Mouse (Mus musculus) T-cell, adult 2 months (primary cell): ENCODE results near the gene Sugp2.

Experiments
- DNase-seq: peaks from one replicate; pipeline ENCODE4 v3.0.0; 2022; ENCODE audit warnings: low spot score

Sugp2 gene

DNA sequence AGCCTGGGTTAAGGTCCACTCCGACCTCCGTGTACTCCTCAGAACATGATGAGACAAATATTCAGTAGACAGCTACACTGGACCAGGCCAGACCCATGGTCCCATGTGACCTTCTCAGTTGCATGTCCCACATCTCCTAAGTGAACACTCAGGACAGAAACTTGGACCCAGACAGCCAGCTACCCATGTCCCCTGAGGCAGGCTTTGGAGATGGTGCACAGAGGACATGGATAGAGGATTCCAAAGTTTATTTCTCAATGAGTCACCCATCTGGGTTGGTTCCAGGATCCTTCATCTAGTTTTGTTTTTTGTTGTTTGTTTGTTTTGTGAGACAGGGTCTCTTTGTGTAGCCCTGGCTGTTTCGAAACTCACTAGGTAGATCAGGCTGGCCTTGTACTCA is 13.1 kb upstream of the Sugp2 start:
- no peak for DNase-seq

DNA sequence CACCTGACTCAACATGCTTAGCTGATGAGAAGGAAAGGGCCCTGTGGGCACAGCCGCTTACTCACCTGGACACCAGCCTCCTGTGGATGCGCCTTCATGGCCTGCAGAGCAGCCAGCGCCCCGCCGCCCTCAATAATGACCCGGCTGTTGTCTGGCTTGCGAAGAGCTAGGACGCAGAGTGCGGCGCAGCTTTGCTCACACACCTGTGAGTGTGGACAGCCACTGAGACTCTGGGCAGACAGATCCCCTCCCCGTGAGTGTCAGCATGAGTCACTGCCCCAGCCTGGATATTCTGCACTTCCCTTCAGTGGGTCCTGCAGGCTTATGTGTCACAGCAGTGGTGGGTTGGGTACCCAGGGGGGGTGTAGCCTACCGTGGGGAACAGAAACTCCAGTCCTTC is 12.0 kb upstream of the Sugp2 start:
- DNase-seq = no peak

DNA sequence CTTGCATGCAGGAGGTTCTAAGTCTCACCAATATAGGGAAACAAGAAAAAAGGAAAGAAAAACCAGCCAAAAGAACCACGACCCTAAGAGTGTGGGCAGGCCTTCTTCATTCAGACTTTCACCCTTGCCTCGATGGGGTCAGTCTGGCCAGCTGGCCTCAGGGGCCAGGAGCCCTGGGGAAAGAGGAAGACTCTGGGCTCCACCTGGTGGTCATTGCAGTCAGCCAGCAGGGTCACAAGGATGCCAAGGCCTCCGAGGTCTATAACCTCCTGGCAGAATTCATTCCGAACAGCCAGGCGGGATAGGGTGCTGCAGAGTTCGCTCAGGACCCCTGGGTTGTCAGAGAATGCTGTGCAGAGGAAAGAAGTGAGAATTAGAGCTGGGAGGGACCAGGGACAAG is 10.7 kb upstream of the Sugp2 start:
- DNase-seq = no peak

DNA sequence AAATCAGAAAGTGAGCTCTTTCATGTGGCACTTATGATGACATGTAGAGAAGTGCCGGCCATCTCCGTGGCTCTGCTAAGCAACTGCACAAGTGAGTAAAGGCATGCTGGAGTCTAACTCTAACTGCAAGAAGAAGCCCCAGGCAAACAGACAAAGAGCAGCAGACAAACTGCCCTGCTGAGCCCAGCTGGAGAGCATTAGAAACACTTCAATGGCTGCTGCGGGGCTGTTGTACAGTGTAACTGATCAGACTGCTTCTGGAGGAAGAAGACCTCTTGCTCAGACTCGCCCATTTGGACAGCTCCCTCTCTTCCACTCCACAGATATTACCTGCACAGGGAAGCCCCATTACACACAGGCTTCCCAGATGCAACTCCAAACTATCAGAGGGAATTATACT is 6.0 kb upstream of the Sugp2 start:
- no peak for DNase-seq

DNA sequence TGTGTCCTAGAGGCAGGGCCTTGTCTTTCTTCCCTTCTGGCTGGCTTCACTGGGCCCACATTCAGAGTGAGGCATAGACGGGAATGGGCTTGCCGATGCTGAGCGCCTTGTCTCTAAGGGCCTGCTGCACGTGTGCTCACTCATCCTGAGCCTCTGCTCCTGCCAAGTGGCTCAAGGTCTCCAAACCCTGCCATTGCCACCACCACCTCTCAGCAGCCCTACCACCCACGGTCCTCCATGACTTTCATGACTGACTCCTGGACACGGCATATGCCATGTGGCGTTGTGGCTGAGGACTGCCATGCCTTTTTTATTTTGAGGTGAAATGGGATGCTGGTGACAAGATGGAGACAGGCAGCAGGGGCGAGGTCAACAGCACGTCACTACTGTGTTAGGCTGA is 3.2 kb upstream of the Sugp2 start:
- no peak for DNase-seq

DNA sequence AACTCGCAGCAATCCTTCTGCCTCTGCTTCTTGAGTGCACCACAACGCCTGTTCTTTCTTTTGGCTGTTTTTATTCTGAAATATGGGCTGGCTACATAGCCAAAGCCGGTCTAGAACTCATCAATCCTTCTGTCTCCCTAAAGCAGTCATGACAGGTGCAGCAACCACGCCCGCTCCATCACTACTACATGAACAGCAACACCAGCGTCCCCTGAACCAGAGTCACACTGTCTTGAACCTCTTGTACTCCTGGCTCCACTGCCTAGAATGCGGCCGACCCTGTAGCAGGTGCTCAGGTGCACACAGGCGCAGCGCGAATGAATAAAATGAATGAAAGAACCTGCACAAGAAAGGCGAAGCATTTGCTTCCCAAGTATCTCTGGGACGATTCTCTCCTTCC is 420 bp upstream of the Sugp2 start:
- DNase-seq = no peak

DNA sequence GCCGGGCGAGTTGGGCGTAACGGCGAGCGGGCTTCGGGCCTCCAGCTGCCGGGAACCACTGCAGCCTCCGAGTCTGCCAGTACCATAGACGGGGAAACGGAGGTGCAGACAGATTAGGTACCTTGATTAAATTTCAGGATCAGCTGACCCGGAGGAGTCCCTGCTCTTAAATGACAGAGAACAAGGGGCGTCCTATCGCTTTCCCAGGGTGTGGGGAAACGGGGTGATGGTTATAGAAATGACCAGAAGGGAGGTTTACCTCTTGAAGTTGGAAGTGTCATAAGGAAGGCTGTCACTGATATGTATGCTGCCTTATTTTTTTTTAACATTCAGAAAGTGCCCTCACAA is 729 bp downstream of the Sugp2 start:
- no peak for DNase-seq

DNA sequence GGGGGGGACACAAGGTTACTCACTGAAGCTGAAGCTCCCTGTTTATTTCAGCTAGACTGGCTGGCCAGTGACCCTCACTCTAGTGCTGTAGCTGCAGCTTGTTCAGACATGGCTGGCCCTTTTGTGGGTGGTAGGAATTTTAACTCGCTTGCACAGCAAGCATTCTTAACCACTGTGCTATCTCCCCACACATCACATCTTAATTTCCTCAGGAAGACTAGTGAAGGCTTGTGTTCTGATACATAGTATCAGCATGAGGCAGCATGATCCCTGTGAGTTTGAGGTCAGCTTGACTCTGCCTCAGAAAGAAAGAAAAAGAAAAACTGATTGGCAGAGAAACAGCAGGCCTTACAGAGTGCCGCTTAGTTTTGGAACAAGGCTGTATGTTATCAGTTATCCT is 3.8 kb downstream of the Sugp2 start:
- no peak for DNase-seq

DNA sequence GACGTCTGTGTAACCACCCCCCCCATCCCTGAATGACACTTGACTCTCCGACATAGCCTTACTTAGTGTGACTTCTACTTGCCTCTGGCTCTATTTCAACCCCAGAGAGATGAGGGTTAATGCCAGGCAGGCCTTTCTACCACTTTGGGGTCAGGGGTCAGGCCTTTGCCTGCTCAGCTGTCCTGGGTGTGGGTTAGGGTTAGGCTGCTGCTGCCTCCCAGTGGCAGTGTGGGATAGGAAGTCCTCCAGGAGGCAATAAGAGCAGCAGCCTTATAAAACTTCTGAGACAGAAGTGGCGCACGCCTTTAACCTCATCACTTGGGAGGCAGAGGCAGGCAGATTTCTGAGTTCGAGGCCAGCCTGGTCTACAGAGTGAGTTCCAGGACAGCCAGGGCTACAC is 6.6 kb downstream of the Sugp2 start:
- DNase-seq = peak; percentile 5

DNA sequence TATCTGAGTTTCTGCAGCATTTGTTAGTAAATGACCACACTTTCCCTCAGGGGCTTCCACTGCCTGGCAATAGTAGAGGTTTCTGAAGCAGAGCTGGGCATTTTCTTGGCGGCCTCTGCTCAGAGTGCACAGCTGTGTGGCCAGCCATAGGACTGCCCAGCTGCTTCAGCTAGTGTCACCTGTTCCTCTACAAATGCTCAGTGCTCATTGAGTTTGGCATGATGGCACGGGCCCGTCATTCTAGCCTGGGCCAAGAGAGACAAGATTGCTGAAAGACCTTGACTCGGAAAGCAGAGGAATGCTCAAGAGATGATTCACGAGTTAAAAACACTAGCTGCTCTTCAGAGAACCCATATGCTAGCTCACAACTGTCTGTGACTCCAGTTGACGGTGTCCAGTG is 12.6 kb downstream of the Sugp2 start:
- no peak for DNase-seq

DNA sequence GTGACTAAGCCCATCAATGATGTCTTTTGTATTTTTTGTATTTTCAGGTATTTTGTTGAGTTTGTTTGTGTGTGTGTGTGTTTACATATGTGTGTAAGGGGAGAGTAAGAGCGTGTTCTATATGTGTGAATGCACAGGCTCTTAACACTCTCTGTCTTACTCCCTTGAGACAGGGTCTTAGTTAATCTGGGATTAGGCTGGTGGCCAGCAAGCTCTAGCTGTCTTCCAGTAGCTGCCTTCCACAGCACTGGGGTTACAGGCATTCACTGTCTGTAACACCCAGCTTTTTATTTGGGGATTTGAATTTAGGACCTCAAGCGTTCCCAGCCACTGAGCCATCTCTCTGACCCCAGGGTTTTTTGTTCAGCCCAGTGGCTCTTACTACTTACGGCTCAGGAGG is 13.8 kb downstream of the Sugp2 start:
- no peak for DNase-seq

DNA sequence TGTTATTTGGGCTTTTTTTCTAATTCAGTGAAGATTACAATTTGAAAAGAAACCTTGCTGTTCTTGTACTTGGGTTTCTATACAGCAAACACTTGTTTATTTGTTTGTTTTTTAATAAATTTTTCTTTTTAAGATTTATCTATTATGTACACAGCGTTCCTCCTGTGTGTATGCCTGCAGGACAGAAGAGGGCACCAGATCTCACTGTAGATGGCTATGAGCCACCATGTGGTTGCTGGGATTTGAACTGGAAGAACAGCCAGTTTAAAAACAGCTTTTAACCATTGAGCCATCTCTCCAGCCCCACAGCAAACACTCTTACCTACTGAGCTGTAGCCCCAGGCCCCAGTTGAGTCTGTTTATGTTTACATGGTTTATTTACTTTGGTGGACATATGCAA is 20.6 kb downstream of the Sugp2 start:
- no peak for DNase-seq

DNA sequence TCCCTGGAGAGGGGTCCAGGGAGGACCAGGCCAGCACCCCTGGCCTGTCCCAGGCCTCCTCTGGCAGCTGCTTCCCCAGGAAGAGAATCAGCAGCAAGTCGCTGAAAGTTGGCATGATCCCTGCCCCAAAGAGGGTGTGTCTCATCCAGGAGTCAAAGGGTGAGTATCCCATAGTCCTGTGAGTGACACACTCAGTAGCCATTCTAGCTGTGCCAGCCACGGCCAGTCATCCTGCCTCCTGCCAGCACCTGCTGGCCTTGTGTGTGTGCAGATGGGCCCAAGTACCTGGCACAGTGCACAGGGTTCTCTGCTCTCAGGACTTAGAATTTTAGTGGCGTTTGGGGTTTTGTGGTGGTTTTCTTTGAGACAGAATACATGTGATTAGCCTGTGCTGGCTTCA is 23.4 kb downstream of the Sugp2 start:
- no peak for DNase-seq

DNA sequence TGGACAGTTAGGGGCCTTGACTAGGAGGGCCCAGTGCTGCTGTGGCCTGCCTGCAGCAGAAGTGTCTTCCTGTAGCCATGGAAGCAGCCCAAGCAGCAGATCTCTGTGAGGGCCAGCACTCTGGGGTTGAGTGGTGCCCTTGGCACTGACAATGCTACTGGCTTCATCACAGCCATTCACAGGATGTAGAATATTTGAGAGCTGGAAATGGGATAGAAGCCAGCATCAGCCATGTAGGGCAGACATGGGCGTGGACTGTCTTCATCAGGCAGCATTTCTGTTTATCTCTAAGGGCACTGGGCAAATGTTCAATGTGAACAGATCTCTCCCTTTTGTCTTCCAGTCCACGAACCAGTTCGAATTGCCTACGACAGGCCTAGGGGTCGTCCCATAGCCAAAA is 24.6 kb downstream of the Sugp2 start:
- no peak for DNase-seq

DNA sequence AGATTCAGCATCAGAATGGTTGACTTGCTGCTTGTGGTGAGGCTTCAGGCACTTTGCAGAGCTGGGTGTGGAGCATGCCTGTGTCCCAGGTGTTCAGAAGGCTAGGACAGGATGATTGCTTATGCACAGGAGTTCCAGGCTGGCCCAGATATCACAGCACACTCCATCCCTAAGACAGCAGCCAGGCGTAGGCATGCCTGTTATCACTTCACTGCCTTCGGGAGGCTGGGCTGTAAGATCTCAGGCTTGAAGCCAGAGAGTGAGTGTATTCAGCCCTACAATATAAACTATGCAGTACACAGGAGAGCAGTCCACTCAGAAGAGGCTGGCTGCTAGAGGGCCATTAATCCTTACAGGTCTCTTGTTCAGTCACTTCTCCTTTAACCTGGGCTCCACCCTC is 25.0 kb downstream of the Sugp2 start:
- no peak for DNase-seq

DNA sequence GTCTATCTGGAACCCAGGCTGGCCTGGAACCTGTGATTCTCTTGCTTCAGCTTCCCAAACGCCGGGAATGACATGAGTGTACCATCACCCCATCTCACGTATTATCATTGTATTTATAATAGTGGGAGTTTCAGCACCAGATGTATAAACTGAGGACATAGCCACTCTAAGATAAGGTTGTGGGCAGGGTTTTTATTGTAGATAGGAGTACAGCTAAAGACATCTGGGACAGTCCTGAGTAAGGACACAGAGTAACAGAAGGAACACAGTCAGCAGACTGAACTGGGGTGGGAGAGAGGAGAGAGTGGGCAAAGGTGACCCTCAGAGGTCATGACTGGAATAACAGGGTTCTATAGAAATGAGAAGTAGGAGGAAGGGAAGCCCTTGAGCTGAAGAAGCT is 33.6 kb downstream of the Sugp2 start:
- DNase-seq = no peak

DNA sequence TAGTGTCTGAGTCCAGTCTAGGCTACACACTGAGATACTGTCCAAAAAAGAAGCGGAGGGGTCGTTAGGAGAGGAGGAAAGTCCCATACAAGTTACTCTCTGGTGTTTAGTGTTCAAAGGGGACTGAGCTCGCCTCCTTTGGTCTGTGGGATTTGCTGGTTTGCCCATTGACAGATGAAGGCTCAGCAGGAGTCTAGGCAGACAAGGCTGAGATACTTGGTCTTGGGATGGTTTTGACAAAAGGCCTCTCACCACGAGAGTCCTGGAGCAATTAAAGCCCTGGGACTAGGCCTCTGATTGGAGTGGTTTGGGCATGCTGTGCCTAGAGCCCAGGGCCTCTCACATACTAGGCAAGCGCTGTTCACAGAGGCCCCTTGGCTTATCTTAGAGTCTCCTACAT is 34.3 kb downstream of the Sugp2 start:
- DNase-seq = no peak

DNA sequence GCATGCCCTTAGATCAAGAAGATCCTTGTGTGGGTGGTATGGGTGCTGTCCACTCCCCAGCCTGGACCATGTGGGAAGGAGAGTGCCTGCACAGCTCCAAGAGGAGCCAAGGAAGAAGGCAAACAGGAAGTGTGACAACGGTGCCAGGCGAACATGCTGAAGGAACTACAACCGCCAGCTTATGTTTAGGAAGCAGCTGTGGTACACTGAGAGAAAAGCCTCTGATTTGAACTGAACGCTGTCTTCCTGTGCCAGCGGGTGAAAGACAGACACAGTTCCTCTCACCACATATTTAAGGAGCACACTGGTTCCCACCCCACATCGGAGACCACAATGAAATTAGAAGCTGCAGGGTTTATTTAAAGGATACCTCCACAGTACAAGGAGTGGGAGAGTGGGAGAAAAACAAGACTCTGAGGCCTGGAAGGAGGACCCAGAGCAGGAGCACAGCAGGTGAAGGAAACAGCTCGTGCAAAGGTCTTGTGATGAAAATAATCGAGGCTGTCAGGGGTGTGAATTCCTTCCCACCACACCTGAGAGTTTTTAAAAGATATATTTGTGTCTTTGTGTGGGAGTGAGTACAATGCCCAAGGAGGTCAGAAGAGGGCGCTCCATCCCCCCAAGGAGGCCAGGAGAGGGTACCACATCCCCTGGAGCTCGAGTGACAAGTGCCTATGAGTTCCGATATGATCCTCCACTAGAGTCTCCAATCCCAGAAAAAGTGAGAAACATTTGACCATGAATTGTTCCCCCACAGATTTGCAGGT is 35.0 kb downstream of the Sugp2 start:
- no peak for DNase-seq

DNA sequence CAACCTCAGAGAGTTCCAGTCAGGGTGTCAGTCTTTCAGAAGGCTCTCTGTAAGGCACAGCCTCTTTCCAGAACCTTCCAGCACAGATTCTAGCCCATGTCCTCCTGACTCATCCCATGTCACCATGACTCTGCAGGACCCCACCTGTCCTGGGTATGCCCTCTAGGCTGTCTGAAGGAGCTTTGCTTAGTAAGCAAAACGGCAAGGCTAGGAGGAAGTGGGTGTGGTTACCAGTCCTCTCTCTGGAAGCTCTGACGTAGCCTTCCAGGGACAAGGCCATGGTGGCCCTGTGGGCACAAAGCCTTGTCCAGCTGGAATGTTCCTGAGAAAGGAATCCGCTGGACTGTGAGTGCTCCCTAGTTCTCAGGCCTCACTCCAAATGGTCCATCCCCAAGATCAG is 38.9 kb downstream of the Sugp2 start:
- DNase-seq = no peak

DNA sequence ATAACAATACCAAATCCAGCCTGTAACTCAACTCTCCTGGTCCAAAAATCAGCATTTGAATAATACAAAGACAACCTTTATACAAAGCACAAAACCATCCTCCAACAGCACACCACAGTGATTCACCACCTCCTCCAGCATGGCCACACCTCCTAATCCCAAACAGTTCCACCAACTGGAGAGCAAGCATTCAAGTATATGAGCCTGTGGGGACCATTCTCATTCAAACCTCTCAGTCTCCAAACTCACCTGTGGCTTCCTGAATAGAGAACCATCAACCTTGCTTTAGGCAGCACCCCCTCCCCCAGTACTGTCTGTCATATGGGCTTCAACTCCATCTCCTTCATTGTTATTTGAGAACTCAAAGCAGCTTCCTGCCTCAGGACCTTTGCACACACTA is 40.3 kb downstream of the Sugp2 start:
- no peak for DNase-seq

DNA sequence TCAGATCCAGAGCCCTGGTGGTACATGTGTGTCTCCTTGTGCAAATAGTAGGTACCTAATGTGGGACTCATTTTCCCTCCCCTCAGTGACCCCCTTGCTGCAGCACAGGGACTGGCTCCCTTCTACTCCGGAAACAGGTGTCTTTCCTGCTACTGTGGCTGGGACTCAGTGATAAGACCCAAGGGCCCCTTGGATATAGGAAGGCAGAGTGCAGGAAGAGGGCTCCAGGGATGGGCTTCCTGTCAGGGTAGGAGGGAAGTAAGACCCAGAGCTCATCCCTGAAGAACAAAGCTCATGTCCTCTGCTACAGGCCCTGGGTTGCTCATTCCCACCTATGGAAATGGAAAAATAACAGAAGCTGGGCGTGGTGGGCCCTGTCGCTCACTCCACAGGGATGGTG is 42.5 kb downstream of the Sugp2 start:
- DNase-seq = no peak

DNA sequence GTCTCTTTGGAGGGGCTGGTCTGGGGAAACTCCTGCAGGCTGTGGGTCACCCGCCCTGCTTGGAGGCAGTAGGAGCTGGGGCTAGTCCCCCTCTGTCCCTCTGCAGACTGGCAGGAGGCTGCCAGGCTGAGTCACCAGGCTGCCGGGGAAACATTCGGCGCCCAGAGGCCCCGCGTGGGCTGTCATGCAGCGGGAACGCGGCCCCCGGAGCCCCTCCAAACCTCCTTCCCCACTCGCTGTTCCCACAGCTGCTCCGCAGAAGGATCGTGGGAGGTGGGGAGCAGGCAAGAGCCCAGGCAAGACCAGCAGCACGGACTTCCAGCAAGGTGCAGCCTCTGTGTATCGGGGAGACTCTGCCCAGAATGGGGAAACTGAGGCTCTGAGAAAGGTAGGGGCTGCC is 44.1 kb downstream of the Sugp2 start:
- no peak for DNase-seq

DNA sequence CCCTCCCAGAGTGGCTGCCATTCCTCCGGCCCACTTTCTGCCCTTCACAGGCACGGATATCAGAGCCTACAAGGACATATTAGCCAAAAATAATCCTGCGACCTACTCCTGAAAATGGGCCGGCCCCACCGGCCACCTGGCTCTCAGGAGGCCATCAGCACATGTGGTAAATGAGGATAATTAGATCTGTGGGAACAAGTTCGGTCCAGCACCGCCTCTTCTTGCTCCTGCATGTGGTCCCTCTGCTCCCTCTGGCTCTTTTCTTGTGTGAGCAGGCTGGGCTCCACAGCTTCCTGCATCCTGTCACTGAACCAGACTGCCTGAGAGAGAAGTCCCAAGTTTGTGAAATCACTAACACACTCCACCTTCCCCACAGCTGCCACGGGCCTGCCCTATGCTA is 45.2 kb downstream of the Sugp2 start:
- no peak for DNase-seq

DNA sequence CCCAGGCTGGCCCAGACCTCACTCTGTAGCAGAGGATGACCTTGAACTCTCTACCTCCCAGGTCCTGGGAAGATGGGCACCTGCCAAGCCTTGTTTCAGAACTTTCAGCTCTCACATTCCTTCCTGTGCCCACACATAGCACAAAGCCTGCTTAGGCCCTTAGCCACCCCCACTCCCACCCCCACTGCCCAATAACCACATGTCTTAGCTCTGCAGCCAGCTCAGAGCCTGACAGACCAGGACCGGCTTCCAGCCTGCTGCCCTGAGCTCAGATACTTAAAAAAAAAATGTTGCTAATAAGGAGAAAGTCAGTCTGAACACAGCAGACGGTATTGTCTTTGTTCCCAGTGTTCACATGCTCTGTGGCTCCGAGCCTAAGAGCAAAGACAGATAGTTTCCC is 47.0 kb downstream of the Sugp2 start:
- no peak for DNase-seq

DNA sequence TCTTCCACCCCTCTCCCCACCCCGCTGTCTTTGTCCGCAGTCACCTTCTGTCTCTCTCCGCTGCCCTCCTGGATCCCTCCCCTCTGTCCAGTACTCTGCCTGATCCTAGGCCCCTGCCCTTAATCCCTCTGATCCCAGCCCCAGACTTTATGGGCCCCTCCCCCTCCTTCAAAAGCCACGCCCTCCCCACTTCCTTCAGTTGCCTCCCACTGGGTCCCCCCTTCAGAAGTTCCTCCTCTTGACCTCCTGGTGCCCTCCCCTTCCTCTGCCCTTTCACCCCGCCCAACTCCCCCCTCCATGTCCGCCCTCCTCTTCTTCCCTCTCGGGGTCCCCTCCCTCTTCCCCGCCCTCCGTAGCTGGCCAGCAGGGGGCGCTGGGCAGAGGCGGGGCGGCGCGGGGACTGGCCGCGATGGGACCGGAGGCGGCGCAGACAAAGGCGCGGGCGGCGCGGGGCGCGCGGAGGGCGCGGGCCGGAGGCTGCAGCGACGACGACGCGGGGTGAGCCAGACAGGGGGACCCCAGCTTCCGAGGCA is 48.6 kb downstream of the Sugp2 start, which contains the start of gene Homer3:
Gene Homer3, plus strand, starts transcription at position 225 of the 533 bp plus-strand sequence.
- peak; percentile 82 for DNase-seq
